Mouse (Mus musculus) forebrain, embryonic 14.5 days (tissue): ENCODE data around the gene Rpl10l. TPM values are rescaled to one million over a fixed set of nuclear protein-coding genes. Genes with fewer than 3 reads are reported as not detected.
A peak's percentile ranks its signal among the peaks of the same experiment; 100 is the strongest.

ENCODE experiments used
- ATAC-seq: fragments of 200-750 bp; cut with Nextera tagmentation; 2 replicates; pipeline ENCODE4 v1.8.0; 2017; ENCODE audit warnings: mild to moderate bottlenecking, moderate library complexity
- DNase-seq: peaks from one replicate; pipeline ENCODE4 v3.0.0-alpha.2; 2015; ENCODE audit warnings: low spot score
- H3K27ac ChIP-seq: fragments of 300-500 bp; sonication (generic); 2 replicates; pipeline ENCODE4 v1.5.1; 2014; ENCODE audit warnings: low read depth, mild to moderate bottlenecking, control low read depth, low read length, moderate library complexity
- H3K27me3 ChIP-seq: fragments of 300-500 bp; sonication (generic); replicated peaks from 2 replicates; pipeline ENCODE4 v1.6.1; 2014; ENCODE audit warnings: low read length, control low read depth, mixed read lengths; ENCODE audit not compliant: control insufficient read depth, insufficient read depth
- H3K36me3 ChIP-seq: fragments of 300-500 bp; sonication (generic); 2 replicates; pipeline ENCODE4 v1.6.1; 2014; ENCODE audit warnings: low read length, control low read depth; ENCODE audit not compliant: control insufficient read depth, insufficient read depth
- H3K4me1 ChIP-seq: fragments of 300-500 bp; sonication (generic); 2 replicates; pipeline ENCODE4 v1.6.1; 2014; ENCODE audit warnings: antibody characterized with exemption, low read length, control low read depth; ENCODE audit not compliant: control insufficient read depth, insufficient read depth
- H3K4me2 ChIP-seq: fragments of 300-500 bp; sonication (generic); 2 replicates; pipeline ENCODE4 v1.6.1; 2014; ENCODE audit warnings: mild to moderate bottlenecking, control low read depth, low read length
- H3K4me3 ChIP-seq: fragments of 300-500 bp; sonication (generic); 2 replicates; pipeline ENCODE4 v1.5.1; 2014; ENCODE audit warnings: low read depth, low read length, control low read depth
- H3K9ac ChIP-seq: fragments of 300-500 bp; sonication (generic); 2 replicates; pipeline ENCODE4 v1.6.1; 2014; ENCODE audit warnings: mild to moderate bottlenecking, low read length, control low read depth, moderate library complexity
- H3K9me3 ChIP-seq: fragments of 300-500 bp; sonication (generic); replicated peaks from 2 replicates; pipeline ENCODE4 v1.6.1; 2016; ENCODE audit warnings: low read length, control low read depth, mixed read lengths; ENCODE audit not compliant: control insufficient read depth
- WGBS: fragments of 180-500 bp; shearing (Covaris S2); extraction: QIAGEN DNeasy Blood & Tissue Kit; methylation state at CpG from one replicate; pipeline ENCODE4 v1.1.7; 2014; 5-methylcytosine and 5-hydroxymethylcytosine counted together
- polyA plus RNA-seq: library from polyadenylated mRNA; unstranded; fragments of >200 nt; fragmentation: Nextera tagmentation; extraction: Ambion mirVana; gene quantifications from 2 replicates; pipeline ENCODE4 v1.2.1, GENCODE M21; 2014

Rpl10l gene
- not detected in 2 replicates for polyA plus RNA-seq

DNA sequence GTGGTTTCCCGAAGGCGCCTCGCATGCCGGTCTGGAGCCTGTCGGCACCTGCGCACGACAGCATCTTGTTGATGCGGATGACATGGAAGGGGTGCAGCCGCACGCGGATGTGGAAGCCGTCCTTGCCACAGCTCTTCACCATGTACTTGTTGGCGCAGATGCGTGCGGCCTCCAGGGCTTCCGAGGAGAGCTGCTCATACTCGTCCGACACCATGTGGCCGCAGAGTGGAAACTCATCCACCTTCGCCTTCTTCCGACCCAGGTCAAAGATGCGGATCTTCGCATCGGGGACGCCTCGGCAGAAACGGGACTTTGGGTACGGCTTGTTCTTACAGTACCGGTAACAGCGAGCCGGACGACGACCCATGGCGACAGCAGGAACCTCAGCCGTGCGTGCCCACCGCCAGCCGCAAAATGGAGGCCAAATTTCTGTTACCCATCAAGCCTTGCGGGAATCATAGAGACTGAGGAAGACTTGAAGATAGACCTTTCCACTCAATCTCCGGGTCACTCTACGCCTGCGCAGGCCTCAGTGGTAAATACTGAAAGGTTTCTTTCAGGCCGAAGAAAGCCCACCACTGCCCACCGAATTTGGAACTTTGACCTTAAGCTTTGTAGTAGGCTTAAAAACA, at the start of gene Rpl10l:
Gene Rpl10l, minus strand, starts transcription at position 411 of the 632 bp plus-strand sequence.
- DNase-seq (no peak), ATAC-seq (no peak)
- 98% methylated on average over 44 of the region's 44 CpGs for WGBS
- Histone ChIP-seq H3K27ac (no peak within 1 kb of the TSS), H3K9me3 (no peaks in the 10 kb centered on the region; the same call in 1 of the 2 replicates), H3K4me2 (no peak within 1 kb of the TSS), H3K4me3 (no peak within 1 kb of the TSS), H3K9ac (no peak within 1 kb of the TSS), H3K4me1 (no peaks in the 10 kb centered on the region), H3K27me3 (no peaks in the 10 kb centered on the region), H3K36me3 (no peaks in the 10 kb centered on the region)

DNA sequence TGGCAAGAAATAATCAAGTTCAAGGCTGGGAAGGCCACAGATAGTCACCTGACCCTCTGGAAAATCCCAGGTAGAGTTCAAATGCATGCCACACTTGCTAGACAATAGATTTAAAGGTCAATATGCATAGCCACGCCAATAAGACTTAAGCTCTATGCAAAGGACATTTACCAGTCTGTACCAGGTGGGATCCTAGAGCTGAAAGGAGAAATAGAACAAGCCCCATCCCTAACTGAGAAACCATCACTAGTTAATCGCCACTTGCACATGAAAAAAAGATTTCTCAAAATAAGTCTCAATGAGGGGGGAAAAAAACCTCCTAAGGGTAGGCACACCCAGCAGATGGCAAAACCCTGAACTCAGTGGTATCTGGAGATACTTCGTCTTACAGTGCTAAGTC, 8.3 kb downstream of the Rpl10l start:
- WGBS, result 85% methylated on average over 3 of the region's 3 CpGs
- no peak overlapping the region for H3K4me2 ChIP-seq
- H3K27ac ChIP-seq, result no peak overlapping the region
- no peak for ATAC-seq
- H3K4me3 ChIP-seq, result no peak overlapping the region
- no peak overlapping the region for H3K9ac ChIP-seq
- H3K4me1 ChIP-seq, result no peaks in the 10 kb centered on the region
- no peaks in the 10 kb centered on the region for H3K27me3 ChIP-seq
- DNase-seq, result no peak
- H3K9me3 ChIP-seq, result no peaks in the 10 kb centered on the region
- H3K36me3 ChIP-seq, result no peaks in the 10 kb centered on the region

DNA sequence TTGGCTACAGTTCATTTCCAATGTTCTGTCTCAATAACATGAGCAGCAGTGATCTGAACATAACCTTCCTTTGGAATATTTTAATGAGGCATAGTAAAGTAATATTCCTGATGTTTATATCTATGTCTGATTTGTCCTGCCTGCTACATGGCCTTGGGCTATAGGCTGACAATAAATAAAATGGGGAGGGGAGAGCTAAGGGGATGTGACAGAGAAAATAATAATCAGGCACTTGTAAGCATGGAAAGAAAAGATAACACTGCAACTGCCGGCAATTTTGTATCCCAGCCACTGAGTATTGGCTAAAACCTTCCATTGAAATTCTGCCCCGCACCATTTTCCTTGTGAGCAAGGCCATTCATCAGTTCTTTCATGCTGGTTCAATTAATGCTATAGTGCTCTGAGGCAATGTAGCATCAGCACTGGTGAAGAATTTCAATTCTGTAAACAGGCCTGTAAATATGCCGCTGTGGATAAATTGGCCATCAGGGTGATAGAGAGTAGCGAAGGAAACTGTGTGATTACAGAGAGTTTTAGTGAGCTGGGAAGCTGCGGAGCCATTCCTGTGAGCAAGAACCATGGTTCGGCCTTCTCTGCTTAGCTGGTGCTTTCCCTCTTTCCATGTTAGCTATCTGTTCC, 38.6 kb downstream of the Rpl10l start:
- ATAC-seq, result peak; percentile 34; the same call in 1 of the 2 replicates
- no peaks in the 10 kb centered on the region for H3K36me3 ChIP-seq
- H3K4me3 ChIP-seq, result no peak overlapping the region
- DNase-seq, result peak; percentile 49
- H3K27ac ChIP-seq, result no peak overlapping the region
- no peaks in the 10 kb centered on the region for H3K9me3 ChIP-seq
- H3K4me2 ChIP-seq, result no peak overlapping the region
- no peaks in the 10 kb centered on the region; the same call in 1 of the 2 replicates for H3K4me1 ChIP-seq
- H3K9ac ChIP-seq, result no peak overlapping the region
- no peaks in the 10 kb centered on the region for H3K27me3 ChIP-seq
- WGBS, result 42% methylated on average over 6 of the region's 6 CpGs

DNA sequence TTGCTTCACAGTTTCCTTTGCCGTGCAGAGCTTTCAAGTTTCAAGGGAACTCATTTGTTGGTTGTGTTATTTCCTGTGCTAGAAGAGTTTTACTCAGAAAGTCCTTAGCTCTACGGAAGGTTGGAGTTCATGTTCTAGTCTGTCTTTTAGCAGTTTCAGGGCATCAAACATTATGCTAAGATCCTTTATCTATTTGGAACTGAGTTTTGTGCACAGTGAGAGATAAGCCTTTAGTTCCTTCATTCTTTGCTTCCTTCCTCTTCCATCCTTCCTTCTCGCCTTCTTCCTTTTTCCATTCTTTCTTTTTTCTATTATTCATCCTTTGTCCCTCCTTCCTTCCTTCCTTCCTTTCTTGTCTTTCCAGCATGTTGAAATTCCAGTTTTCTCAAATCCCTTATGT, 50.0 kb downstream of the Rpl10l start:
- Histone ChIP-seq H3K36me3 (no peaks in the 10 kb centered on the region), H3K9ac (no peak overlapping the region), H3K4me1 (no peaks in the 10 kb centered on the region), H3K27me3 (no peaks in the 10 kb centered on the region), H3K9me3 (no peaks in the 10 kb centered on the region), H3K27ac (no peak overlapping the region), H3K4me3 (no peak overlapping the region), H3K4me2 (no peak overlapping the region)
- ATAC-seq (no peak), DNase-seq (no peak)
- WGBS, result 85% methylated on average over 3 of the region's 3 CpGs
